Mouse (Mus musculus): ENCODE measurements around the gene Ablim2. TPM values are rescaled to one million over a fixed set of nuclear protein-coding genes. Genes with fewer than 3 reads are reported as not detected.

Gene Ablim2
- total RNA-seq, 1 experiment, result 1.6 TPM

- no peaks in the 10 kb centered on the region for H3K9me3 ChIP-seq (ENCODE audit: control insufficient read depth, insufficient read depth, low read depth, low read length)
- in situ Hi-C loops (cut with MboI; ENCODE audit: low sequenced_read_pairs in 2 of 2, unreplicated experiment in 2 of 2), result no loop called here
- no peak overlapping the region for H3K27ac ChIP-seq (ENCODE audit: insufficient read depth, low read depth, low read length, poor library complexity, severe bottlenecking)
- TF ChIP-seq CHD2 (IDR thresholded peaks at IDR 0.05; ENCODE audit: low read depth, low read length), result no peak
- TF ChIP-seq ZNF384 (IDR thresholded peaks at IDR 0.05; ENCODE audit: low read depth, low read length), result no peak
- TF ChIP-seq HCFC1 (IDR thresholded peaks at IDR 0.05; ENCODE audit: borderline replicate concordance, insufficient read depth, low read length), result no peak
- no peak for TF ChIP-seq ZC3H11A (IDR thresholded peaks at IDR 0.05; ENCODE audit: borderline replicate concordance, low read depth, low read length)
- no peak for TF ChIP-seq MAFK (IDR thresholded peaks at IDR 0.05; ENCODE audit: insufficient read depth, low read depth, low read length)
- no peak overlapping the region for H3K4me3 ChIP-seq (ENCODE audit: insufficient read depth in 1 of 2, low read depth in 1 of 2, low read length in 2 of 2, poor library complexity in 1 of 2, severe bottlenecking in 1 of 2)
- H3K9ac ChIP-seq (ENCODE audit: insufficient read depth, low read depth, low read length, poor library complexity, severe bottlenecking), result no peak overlapping the region
- H3K36me3 ChIP-seq (ENCODE audit: control insufficient read depth, insufficient read depth, low read length, poor library complexity, severe bottlenecking), result no peaks in the 10 kb centered on the region
- no peaks in the 10 kb centered on the region; a peak in 1 of 4 replicates for H3K4me1 ChIP-seq (ENCODE audit: control insufficient read depth in 2 of 2, insufficient read depth in 2 of 2, low read length in 2 of 2, poor library complexity in 1 of 2)
- DNase-seq (ENCODE audit: low read depth, low spot score), result no peak
These were observed 60.2 kb downstream of the Ablim2 start for GRCm38 (mm10) chr5:35817882-35818281.

DNA sequence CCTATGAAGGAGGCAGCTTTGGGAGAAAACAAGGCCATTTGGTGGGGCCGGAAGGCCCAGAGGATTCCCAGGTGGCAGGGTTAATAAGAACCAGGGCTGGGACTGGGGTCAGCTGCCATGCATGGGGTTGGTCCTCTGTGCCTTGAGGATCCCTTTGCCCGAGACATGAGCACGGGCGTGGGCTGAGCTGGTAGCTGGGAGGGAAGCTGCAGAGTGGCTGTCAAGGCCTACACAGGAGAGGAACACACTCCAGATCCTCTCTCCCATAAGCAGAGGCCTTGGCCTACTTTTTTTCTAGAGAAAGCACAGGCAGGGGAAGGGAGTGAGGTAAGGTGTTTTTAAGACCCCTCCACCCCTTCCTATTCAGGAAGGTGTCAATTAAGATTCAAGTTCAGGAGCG lies 65.0 kb downstream of the Ablim2 start:
- in situ Hi-C loops (cut with MboI; ENCODE audit: low sequenced_read_pairs in 2 of 2, unreplicated experiment in 2 of 2), result no loop called here
- H3K9ac ChIP-seq (ENCODE audit: insufficient read depth, low read depth, low read length, poor library complexity, severe bottlenecking), result no peak overlapping the region
- DNase-seq (ENCODE audit: low read depth, low spot score), result no peak
- TF ChIP-seq ZC3H11A (IDR thresholded peaks at IDR 0.05; ENCODE audit: borderline replicate concordance, low read depth, low read length) (no peak), MAFK (IDR thresholded peaks at IDR 0.05; ENCODE audit: insufficient read depth, low read depth, low read length) (no peak), HCFC1 (IDR thresholded peaks at IDR 0.05; ENCODE audit: borderline replicate concordance, insufficient read depth, low read length) (no peak), ZNF384 (IDR thresholded peaks at IDR 0.05; ENCODE audit: low read depth, low read length) (no peak), CHD2 (IDR thresholded peaks at IDR 0.05; ENCODE audit: low read depth, low read length) (no peak)
- no peaks in the 10 kb centered on the region; a peak in 2 of 4 replicates for H3K4me1 ChIP-seq (ENCODE audit: control insufficient read depth in 2 of 2, insufficient read depth in 2 of 2, low read length in 2 of 2, poor library complexity in 1 of 2)
- no peak overlapping the region for H3K4me3 ChIP-seq (ENCODE audit: insufficient read depth in 1 of 2, low read depth in 1 of 2, low read length in 2 of 2, poor library complexity in 1 of 2, severe bottlenecking in 1 of 2)
- H3K27ac ChIP-seq (ENCODE audit: insufficient read depth, low read depth, low read length, poor library complexity, severe bottlenecking), result no peak overlapping the region
- no peaks in the 10 kb centered on the region for H3K36me3 ChIP-seq (ENCODE audit: control insufficient read depth, insufficient read depth, low read length, poor library complexity, severe bottlenecking)
- no peaks in the 10 kb centered on the region for H3K9me3 ChIP-seq (ENCODE audit: control insufficient read depth, insufficient read depth, low read depth, low read length)

GRCm38 (mm10) chr5:35826465-35826864 lies 68.8 kb downstream of the Ablim2 start:
- no peak overlapping the region for H3K9ac ChIP-seq (ENCODE audit: insufficient read depth, low read depth, low read length, poor library complexity, severe bottlenecking)
- no peaks in the 10 kb centered on the region for H3K9me3 ChIP-seq (ENCODE audit: control insufficient read depth, insufficient read depth, low read depth, low read length)
- no peak for DNase-seq (ENCODE audit: low read depth, low spot score)
- H3K4me3 ChIP-seq (ENCODE audit: insufficient read depth in 1 of 2, low read depth in 1 of 2, low read length in 2 of 2, poor library complexity in 1 of 2, severe bottlenecking in 1 of 2), result no peak overlapping the region
- in situ Hi-C loops (cut with MboI; ENCODE audit: low sequenced_read_pairs in 2 of 2, unreplicated experiment in 2 of 2), result no loop called here
- no peaks in the 10 kb centered on the region for H3K36me3 ChIP-seq (ENCODE audit: control insufficient read depth, insufficient read depth, low read length, poor library complexity, severe bottlenecking)
- H3K4me1 ChIP-seq (ENCODE audit: control insufficient read depth in 2 of 2, insufficient read depth in 2 of 2, low read length in 2 of 2, poor library complexity in 1 of 2), result no peaks in the 10 kb centered on the region; a peak in 1 of 4 replicates
- no peak for TF ChIP-seq CHD2 (IDR thresholded peaks at IDR 0.05; ENCODE audit: low read depth, low read length)
- TF ChIP-seq ZC3H11A (IDR thresholded peaks at IDR 0.05; ENCODE audit: borderline replicate concordance, low read depth, low read length), result no peak
- TF ChIP-seq HCFC1 (IDR thresholded peaks at IDR 0.05; ENCODE audit: borderline replicate concordance, insufficient read depth, low read length), result no peak
- no peak for TF ChIP-seq MAFK (IDR thresholded peaks at IDR 0.05; ENCODE audit: insufficient read depth, low read depth, low read length)
- H3K27ac ChIP-seq (ENCODE audit: insufficient read depth, low read depth, low read length, poor library complexity, severe bottlenecking), result no peak overlapping the region

DNA sequence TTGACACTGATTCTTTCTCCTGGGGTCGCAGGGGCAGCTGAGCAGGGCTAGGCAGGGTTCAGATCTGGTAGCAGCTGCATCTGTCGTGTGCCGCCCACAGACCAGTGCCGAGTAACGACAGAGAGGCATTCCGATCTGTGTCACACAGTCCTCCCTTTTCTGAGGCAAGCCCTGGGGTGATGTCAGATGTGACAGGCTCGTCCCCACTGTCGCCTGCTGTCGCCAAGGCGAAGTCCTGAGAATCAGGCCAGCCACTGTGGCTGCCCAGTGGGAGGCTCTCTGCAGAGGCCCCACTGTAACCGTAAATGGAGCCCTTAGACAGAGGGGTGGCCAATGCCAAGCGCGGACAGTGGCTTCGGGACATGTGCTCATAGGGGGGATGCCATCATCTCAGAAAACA lies 69.4 kb downstream of the Ablim2 start:
- no peak for DNase-seq (ENCODE audit: low read depth, low spot score)
- in situ Hi-C loops (cut with MboI; ENCODE audit: low sequenced_read_pairs in 2 of 2, unreplicated experiment in 2 of 2), result no loop called here
- Histone ChIP-seq H3K4me3 (ENCODE audit: insufficient read depth in 1 of 2, low read depth in 1 of 2, low read length in 2 of 2, poor library complexity in 1 of 2, severe bottlenecking in 1 of 2) (no peak overlapping the region), H3K9ac (ENCODE audit: insufficient read depth, low read depth, low read length, poor library complexity, severe bottlenecking) (no peak overlapping the region; the same call in 1 of the 2 replicates), H3K27ac (ENCODE audit: insufficient read depth, low read depth, low read length, poor library complexity, severe bottlenecking) (no peak overlapping the region), H3K9me3 (ENCODE audit: control insufficient read depth, insufficient read depth, low read depth, low read length) (no peaks in the 10 kb centered on the region), H3K4me1 (ENCODE audit: control insufficient read depth in 2 of 2, insufficient read depth in 2 of 2, low read length in 2 of 2, poor library complexity in 1 of 2) (no peaks in the 10 kb centered on the region; a peak in 1 of 4 replicates), H3K36me3 (ENCODE audit: control insufficient read depth, insufficient read depth, low read length, poor library complexity, severe bottlenecking) (no peaks in the 10 kb centered on the region)
- TF ChIP-seq ZC3H11A (IDR thresholded peaks at IDR 0.05; ENCODE audit: borderline replicate concordance, low read depth, low read length) (no peak), CHD2 (IDR thresholded peaks at IDR 0.05; ENCODE audit: low read depth, low read length) (no peak), MAFK (IDR thresholded peaks at IDR 0.05; ENCODE audit: insufficient read depth, low read depth, low read length) (no peak), HCFC1 (IDR thresholded peaks at IDR 0.05; ENCODE audit: borderline replicate concordance, insufficient read depth, low read length) (no peak), ZNF384 (IDR thresholded peaks at IDR 0.05; ENCODE audit: low read depth, low read length) (no peak)

- H3K9me3 ChIP-seq (ENCODE audit: control insufficient read depth, insufficient read depth, low read depth, low read length), result no peaks in the 10 kb centered on the region
- no peak overlapping the region for H3K9ac ChIP-seq (ENCODE audit: insufficient read depth, low read depth, low read length, poor library complexity, severe bottlenecking)
- no peak overlapping the region for H3K4me3 ChIP-seq (ENCODE audit: insufficient read depth in 1 of 2, low read depth in 1 of 2, low read length in 2 of 2, poor library complexity in 1 of 2, severe bottlenecking in 1 of 2)
- no peak for DNase-seq (ENCODE audit: low read depth, low spot score)
- in situ Hi-C loops (cut with MboI; ENCODE audit: low sequenced_read_pairs in 2 of 2, unreplicated experiment in 2 of 2), result no loop called here
- no peaks in the 10 kb centered on the region for H3K36me3 ChIP-seq (ENCODE audit: control insufficient read depth, insufficient read depth, low read length, poor library complexity, severe bottlenecking)
- TF ChIP-seq HCFC1 (IDR thresholded peaks at IDR 0.05; ENCODE audit: borderline replicate concordance, insufficient read depth, low read length) (no peak), CHD2 (IDR thresholded peaks at IDR 0.05; ENCODE audit: low read depth, low read length) (no peak), MAFK (IDR thresholded peaks at IDR 0.05; ENCODE audit: insufficient read depth, low read depth, low read length) (no peak), ZC3H11A (IDR thresholded peaks at IDR 0.05; ENCODE audit: borderline replicate concordance, low read depth, low read length) (no peak), ZNF384 (IDR thresholded peaks at IDR 0.05; ENCODE audit: low read depth, low read length) (no peak)
- no peak overlapping the region for H3K27ac ChIP-seq (ENCODE audit: insufficient read depth, low read depth, low read length, poor library complexity, severe bottlenecking)
- H3K4me1 ChIP-seq (ENCODE audit: control insufficient read depth in 2 of 2, insufficient read depth in 2 of 2, low read length in 2 of 2, poor library complexity in 1 of 2), result no peaks in the 10 kb centered on the region; a peak in 1 of 4 replicates
These were observed 70.2 kb downstream of the Ablim2 start for GRCm38 (mm10) chr5:35827856-35828255.
